Mouse (Mus musculus): Measurements from ENCODE around the gene Timm17b. TPM values are rescaled to one million over a fixed set of nuclear protein-coding genes. Genes with fewer than 3 reads are reported as not detected.
"Not testable (repeated sequence)": the region's sequence is repeated elsewhere in the genome, so short reads cannot be mapped to it uniquely, and the experiment has no call there.

The Timm17b gene
- 10 to 100 TPM; 61.6 to 63.1 TPM for total RNA-seq (2021)
- long read RNA-seq, experiment 1, transcript Timm17b-201 (6 exons, 2,381 nt), result major isoform, 43 of 46 reads
- long read RNA-seq, experiment 1, partial matches to known transcripts, result 0 of 46 reads
- long read RNA-seq, experiment 1, other reads (novel, unspliced or antisense), result 3 of 46 reads
- long read RNA-seq, experiment 2, transcript Timm17b-201 (6 exons, 2,381 nt), result major isoform, 49 of 57 reads
- long read RNA-seq, experiment 2, partial matches to known transcripts, result 3 of 57 reads
- long read RNA-seq, experiment 2, other reads (novel, unspliced or antisense), result 3 of 57 reads

DNA sequence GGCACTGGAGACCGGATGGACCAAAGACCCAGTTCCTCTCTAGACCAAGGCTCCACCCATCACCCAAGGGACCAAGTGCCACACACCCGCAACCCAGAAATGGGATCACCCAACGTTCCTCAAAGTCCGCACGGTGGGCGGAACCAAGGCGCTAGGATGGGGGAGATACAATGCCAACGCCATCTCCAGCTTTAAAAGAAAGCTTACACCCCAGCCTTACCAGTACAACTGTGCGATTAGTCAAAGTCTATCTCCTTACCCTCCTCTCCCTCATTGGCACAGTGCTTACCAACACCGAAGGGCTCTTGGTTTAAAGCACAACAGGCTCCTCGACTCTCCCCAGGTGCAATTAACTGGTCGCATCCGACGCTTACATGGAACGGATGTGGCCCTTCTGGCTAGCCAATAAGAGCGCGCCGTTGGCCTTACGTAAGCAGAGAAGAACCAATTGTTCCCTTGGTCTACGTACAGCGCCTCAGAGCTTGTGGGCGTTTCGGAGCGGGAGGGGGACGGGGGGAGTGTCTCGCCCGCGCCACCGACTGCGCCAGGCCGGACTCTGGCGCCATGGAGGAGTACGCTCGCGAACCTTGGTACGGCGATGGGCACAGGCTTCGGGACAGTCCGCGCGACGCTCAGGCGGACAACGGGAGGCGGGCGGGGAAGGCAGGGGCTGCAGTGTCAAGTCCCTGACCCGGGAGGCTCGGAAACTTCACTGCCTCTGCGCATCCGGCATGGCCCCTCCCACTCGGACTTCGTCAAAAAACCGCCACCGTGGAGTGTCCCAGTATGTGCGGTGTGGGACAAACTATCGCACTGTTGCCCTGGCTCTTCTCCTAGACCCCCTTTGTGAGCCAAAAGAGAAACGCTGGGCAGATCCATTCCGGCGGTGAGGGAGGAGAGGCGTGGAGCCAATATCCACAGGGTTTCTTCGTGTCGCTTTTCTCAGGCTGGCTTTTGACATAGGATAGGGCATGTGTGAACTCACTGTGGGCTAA, at the start of gene Timm17b, which contains the start of gene Pqbp1:
TSS of gene Timm17b (plus strand) at position 478 of the 995 bp plus-strand sequence.
TSS of gene Pqbp1 (minus strand) at position 390 of the 995 bp plus-strand sequence.
- DNase-seq (ENCODE audit: low spot score in 2 of 2), result peak; percentile 56 to 80

DNA sequence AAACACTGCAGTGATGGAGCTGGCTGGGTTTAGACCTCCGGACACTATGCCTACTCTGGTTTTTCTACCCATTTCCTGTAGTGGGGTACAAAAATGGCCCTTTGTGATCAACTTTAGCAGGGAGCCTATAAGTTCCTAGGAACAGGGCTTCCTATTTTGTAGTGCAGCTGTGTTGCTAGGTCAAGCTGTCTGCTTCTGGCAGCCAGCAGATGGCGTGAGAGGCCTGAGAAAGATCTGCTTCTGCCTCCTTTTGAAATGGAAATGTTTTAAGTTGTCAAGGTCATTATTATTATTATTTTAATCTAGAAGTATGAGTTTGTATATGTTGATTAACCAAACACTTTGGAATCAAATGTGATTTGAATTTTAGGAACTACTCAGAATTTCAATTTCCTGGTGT, 44.6 kb upstream of the Timm17b start:
- DNase-seq (ENCODE audit: low spot score in 2 of 2), result peak in 1 of 2 experiments; percentile 9

DNA sequence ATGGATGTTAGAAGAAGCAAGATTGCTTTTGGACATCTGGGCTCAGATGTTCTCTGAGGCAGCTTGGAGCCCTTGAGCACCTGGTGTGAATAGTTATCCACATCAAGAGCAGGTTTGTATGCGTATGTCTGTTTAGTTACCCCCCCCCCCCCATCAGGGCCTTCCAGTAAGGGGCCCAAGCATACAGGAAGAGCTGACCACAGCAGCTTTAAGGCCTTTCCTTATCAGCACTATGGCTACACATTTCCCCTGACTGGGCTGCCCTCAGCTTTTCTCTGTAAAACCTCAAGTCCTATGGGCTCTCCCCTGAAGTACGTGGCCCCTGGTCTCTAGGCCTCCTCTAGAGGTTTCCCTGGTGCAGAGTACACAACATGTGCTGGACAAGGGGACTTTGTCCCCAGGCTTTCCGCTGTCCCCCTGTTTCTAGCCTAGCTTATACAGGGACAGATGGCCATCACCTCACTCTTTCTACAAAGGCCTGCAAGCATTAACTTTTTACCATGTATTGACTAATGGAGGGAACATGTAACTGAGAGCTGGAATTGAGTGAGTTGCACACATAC, 39.9 kb upstream of the Timm17b start:
- DNase-seq (ENCODE audit: low spot score in 2 of 2), result no peak

DNA sequence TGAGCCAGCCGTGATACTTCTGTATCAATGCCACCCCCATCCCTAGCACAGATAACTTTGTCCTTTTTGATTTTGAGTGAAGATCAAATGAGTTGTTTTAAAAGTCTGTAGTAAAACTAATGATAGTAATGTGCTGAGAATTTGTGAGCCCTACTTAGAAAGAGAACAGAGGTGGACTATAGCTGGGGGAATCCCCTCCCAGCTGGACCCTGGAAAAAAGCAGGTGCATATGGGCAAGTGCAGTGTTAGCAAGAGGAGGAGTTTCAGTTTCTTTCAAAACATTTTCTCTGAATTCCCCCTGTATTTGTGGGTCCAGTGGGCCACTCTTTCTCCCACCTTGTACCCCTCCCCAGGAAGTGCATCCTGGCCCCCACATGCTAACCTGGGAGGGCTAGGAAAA, 36.0 kb upstream of the Timm17b start:
- DNase-seq (ENCODE audit: low spot score in 2 of 2), result no peak

DNA sequence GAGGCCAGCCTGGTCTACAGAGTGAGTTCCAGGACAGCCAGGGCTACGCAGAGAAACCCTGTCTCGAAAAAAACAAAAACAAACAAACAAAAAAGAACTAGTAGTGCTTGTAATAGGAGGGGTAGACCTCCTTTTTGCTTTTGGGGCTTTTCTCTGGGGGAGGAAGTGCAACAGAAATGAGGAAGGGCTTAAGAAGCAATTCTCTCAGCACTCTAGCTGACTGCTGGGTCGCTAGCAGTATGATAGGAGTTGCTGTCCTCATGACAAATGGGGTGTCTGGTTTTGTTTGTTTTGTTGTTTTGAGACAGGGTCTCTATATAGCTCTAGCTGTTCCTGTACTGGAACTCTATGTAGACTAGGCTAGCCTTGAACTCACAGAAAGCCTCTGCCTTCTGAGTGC, 34.6 kb upstream of the Timm17b start:
- DNase-seq (ENCODE audit: low spot score in 2 of 2), result no peak

DNA sequence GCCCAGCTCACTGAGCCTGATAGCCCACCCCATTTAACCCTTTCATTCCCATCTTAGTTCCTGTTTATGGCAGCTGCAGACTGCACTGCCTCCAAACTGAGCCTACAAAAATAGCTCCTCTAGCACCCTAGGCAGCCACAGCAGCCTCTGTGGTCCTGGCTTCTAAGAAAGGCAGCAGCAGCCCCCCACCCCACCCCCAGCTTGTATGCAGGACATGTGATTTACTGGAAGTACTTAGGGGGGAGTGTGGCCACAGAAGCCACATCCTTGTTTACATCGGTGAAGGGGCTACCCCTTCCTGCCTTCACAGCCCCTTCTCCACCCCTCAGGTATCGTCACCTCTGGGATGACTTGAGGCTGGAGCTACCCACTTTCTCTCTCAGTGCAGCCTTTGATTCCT, 33.8 kb upstream of the Timm17b start:
- no peak for DNase-seq (ENCODE audit: low spot score in 2 of 2)

DNA sequence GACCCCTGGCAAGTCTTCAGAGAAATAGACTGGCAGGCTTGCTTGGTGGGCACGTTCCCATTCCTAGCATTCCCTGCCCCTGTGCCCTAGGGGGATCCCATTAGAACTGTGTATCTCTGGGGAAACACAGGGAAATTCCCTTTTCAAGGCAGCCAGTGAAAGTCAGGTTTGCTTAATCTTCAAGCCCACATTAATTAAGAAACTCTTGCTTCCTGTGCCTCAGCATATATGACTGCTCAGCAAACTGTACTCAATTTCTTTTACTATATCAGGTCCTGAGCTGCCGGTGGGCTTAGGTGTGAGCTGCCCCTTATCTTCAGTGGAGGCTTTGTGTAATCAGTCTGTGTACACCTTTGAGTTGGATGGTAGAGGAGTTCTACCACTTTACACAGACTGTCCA, 33.4 kb upstream of the Timm17b start:
- no peak for DNase-seq (ENCODE audit: low spot score in 2 of 2)

DNA sequence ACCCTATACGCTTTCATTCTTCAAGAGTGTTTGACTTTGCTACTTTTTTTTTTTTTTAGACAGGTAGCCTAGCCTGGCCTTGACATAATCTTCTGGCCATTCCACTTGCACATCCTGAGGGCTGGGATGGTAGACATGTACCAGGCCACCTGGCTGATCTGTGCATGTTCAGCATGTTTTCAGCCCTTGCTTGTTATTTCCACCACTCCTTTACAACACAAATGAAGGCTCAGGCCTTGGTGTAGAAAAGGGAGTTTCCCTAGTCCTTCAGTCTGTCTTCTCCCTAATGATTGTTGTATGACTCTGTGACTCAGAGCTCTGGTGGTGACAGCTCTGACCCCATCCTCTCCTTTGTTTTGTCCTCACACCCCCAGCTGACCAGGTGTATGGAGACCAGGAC, 32.0 kb upstream of the Timm17b start:
- no peak for DNase-seq (ENCODE audit: low spot score in 2 of 2)

DNA sequence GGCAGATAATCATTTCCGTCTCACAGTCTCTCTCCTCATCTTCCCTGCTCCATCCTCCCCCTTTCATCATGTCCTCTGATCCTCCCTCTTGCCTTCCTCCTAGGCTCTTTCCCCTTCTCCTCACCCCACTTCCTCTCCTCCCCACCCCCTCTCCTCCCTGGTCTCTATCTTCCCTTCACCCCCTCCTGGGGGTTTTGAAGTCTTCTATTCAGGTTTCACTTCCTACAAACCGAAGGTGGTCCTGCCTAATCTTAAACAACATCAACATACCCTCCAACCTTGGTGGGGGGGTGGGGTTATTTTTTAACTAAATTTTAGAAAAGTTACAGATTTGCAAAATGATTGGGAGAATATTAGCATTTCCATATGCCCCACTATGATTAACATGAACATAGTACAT, 30.7 kb upstream of the Timm17b start:
- no peak for DNase-seq (ENCODE audit: low spot score in 2 of 2)

DNA sequence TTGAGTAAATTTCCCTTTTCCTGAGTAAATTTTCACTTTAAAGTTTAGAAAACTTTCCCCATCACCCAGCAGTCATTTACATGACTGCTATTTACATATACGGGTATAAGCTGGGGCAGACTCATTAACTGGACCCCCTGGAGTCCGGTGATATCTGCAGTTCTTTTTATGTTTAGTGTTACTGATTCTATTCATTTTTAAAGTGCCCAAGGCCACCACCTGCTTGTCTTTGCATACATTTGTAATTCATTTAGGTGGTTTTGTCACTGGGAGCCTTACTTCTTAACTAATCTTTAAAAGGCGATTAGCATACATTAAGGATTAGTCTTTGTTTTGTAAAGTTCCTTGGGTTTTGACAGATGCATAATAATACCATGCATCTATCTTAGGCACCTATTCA, 29.3 kb upstream of the Timm17b start:
- DNase-seq (ENCODE audit: low spot score in 2 of 2), result no peak

DNA sequence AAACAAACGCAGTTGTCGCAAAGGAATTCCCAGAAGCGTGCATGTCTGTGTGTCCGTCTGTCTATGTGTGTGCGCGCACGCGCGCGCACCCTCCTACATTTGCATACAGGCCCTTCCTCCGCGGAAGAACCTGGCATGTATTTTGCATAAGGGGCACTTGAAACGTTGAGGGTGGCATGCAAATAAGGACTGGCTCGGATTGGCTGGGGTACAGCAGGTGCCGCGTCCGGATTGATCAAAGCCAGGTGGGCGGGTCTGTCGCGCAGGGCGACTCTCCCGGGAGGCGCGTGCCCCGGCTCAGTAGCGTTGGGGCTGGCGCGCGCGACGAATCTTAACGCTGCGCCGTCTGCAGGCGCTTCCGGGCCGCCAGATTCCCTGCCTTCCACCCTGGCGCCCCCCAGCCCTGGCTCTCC, 21.1 kb upstream of the Timm17b start, which contains the start of gene Pim2:
TSS of gene Pim2 (plus strand) at position 256 of the 413 bp plus-strand sequence.
- DNase-seq (ENCODE audit: low spot score in 2 of 2), result peak in 1 of 2 experiments; percentile 43

DNA sequence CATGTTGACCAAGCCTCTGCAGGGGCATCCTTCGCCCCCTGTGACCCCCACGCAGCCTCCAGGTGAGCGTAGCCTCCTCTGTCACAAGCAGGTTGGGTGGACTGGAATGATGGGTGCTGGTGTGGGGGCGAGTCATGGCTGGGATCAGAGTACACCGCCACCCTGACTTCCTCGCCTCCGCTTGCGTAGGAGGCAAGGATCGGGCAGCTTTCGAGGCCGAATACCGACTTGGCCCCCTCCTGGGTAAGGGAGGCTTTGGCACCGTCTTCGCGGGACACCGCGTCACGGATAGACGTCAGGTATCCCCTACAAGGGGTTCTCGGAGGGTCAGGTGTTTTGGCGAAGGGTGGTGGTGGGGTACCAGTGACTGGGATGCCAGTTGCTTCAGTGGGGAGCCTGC, 20.7 kb upstream of the Timm17b start:
- no peak for DNase-seq (ENCODE audit: low spot score in 2 of 2)

DNA sequence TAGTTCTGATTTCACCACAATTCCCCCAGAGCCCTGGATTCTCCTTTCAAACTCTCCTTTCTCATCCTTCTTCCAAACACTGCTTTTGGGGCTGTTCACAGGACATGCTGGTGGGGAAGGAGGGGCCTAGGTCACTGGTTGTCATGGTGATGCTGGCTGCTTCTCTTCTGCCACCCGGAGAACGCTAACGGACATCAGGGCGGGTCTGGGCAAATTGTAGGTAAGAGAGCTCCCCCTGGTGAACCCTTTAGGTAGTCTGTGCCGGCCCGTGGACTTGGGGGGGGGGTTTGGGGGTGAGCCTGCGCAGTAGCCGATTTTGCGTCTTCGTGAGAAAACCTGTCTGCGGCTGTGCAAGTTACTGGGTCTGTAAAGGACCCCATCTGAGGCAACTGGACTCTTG, 19.3 kb upstream of the Timm17b start:
- DNase-seq (ENCODE audit: low spot score in 2 of 2), result peak in 1 of 2 experiments; percentile 25

DNA sequence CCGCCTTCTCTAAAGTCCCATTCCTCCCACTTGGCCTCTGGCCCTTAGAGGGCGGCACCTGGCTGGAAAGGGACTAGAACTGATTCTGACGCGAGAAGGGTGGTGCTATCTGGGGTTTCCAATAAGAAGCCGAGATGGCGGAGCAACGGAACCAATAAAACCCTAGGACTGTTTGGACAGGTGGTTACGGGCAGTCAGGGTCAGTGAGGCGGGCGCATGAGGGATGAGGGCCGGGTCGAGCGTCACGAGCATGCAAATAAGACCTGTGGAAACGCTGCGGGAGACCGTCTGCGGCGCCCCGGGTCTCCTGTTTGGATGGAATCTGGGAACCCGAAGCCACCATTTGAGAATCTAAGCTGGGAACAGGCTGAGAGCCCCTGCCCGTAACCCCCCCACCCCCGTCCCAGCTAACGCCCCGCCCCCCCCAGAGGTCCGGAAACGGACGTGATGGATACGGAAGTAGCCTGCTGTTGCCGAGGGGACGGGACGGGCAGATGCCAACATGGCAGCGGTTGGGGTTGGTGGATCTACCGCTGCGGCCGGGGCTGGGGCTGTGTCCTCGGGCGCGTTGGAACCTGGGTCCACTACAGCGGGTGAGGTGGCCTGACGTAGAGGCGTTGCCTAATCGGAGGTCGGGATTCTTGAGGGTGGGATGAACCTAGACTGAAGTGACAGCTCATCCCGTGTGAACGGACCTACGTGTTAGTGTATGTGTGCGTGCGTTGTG, 15.2 kb upstream of the Timm17b start, which contains the start of gene Slc35a2:
TSS of gene Slc35a2 (plus strand) at position 188 of the 727 bp plus-strand sequence.
- peak; percentile 49 to 80 for DNase-seq (ENCODE audit: low spot score in 2 of 2)

DNA sequence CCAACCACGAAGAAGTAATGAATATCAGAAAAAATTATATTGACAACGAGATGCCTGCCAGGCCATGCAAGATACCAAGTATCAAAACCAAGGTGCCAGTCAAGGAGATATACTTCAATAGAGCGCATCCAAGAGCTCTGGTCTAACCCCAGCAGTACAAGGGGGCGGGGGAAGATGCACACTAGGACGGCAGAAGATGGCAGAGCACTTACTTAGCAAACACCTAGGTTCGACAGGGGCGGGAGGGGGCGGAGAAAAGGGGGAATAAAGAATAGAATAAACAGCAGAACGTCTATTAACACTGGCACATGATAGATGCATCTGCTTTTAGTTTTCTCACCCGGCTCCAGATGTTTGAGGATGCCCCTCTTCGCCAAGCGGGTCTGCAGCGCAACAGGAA, 946 bp upstream of the Timm17b start:
- DNase-seq (ENCODE audit: low spot score in 2 of 2), result no peak

DNA sequence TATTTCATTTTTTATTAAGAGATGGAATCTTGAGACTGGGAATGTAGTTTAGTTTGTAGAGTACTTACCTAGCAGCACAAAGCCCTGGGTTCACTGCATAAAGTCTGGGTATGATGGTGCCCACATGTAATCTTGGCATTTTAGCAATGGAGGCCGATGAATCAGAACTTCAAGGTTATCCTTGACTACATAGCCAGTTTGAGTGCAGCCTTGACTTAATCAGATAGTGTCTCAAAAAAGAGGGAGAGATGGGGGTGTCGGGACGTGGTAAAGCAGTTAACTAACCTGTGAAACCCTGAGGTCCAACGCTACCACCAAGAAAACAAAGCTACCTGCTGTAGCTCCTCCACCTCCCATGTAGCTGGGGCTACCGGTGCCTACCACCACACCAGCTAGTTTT, 5.3 kb downstream of the Timm17b start:
- DNase-seq (ENCODE audit: low spot score in 2 of 2), result no peak

DNA sequence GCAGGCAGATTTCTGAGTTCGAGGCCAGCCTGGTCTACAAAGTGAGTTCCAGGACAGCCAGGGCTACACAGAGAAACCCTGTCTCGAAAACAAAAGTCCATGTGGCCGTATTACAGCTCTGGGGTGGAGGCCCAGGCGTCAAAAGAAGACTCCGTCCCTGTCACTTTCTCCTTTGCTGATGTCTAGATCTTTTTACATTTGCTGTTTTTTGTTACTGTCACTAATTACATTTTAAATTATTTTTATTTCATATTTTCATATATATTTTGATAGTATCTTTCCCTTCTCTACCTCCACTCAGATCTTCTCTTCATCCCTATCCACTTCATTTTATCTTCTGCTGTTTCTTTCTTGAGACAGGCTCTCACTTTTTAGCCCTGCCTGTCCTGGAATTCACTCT, 8.6 kb downstream of the Timm17b start, which contains the start of gene Gm10491:
TSS of gene Gm10491 (minus strand) at position 101 of the 400 bp plus-strand sequence.
- DNase-seq (ENCODE audit: low spot score in 2 of 2), result no peak

DNA sequence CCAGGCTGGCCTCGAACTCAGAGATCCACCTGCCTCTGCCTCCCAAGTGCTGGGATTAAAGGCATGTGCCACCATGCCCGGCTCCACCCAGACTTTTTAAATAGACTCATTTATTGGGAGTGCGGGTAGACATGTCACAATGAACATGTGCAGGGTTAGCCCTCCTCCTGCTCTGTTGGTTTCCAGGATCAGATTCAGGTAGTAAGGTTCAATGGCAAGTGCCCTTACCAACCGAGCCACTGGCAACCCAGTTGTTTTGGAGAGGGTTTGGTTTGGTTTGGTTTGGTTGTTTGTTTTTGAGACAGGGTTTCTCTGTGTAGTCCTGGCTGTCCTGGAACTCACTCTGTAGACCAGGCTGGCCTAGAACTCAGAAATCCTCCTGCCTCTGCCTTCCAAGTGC, 10.1 kb downstream of the Timm17b start, which contains the start of gene Gm10490:
TSS of gene Gm10490 (plus strand) at position 301 of the 400 bp plus-strand sequence.
- not testable (repeated sequence) for DNase-seq (ENCODE audit: low spot score in 2 of 2)

DNA sequence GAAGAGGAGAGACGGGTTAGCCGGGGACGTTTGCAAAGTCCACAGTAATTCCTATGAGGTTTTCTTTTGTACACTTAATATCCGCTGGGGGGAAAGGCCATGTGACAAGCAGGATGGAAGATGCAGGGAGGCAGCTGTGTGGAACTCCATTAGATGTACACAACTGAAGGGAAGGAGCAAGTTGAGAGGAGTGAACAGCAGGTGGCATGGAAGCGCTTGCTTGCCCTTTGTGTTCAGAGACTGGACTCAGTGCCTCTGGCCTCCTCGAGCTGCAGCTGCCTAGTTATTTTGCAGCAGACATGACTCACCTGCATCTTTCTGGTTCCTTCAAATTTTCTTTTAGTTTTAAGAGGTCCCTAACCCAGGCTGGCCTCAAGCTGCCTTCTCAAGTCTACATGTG, 11.3 kb downstream of the Timm17b start:
- no peak for DNase-seq (ENCODE audit: low spot score in 2 of 2)

DNA sequence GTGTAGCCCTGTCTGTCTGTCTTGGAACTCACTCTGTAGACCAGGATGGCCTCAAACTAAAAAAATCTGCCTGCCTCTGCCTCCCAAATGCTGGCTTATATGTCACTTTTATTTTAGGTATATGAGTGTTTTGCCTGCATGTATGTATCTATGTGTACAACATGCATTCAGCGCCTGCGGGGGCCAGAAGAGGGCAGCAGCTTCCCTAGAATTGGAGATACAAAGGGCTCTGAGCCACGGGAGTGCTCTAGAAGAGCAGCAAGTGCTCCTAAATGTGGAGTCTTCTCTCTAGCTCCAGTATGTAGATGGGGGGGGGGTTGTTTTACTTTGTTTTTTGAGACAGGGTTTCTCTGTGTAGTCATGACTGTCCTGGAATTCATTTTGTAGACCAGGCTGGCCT, 16.5 kb downstream of the Timm17b start:
- not testable (repeated sequence) for DNase-seq (ENCODE audit: low spot score in 2 of 2)

DNA sequence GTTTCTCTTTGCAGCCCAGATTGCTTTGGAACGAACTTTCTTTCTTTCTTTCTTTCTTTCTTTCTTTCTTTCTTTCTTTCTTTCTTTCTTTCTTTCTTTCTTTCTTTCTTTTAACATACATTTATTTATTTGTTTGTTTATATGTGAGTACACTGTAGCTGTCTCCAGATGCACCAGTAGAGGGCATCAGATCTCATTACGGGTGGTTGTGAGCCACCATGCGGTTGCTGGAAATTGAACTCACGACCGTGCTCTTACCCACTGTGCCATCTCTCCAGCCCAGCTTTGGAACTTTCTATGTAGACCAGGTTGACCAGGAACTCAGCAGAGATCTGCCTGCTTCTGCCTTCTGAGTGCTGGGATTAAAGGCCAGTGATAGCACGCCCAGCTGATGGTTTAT, 18.8 kb downstream of the Timm17b start:
- not testable (repeated sequence) for DNase-seq (ENCODE audit: low spot score in 2 of 2)

All from gastrocnemius, postnatal 4 days (tissue).